ENCODE assay signal across 24 mouse cellular contexts in genomic region chr3:87528021-87528420, GRCm38 (mm10). TPM values are rescaled to one million over a fixed set of nuclear protein-coding genes. Genes with fewer than 3 reads are reported as not detected.
DNase-seq lines count a peak whose midpoint lies in the region; ATAC-seq lines count a peak whose summit lies in the region.
"Had no signal": no experiment of that assay in that cellular context is flagged by ENCODE, and none has a peak within 500 bp of the region (broad histone marks: within the 10 kb centered on the region; RNA-seq: fewer than 3 reads in every experiment).

No protein-coding gene starts in this region.

- no peak overlapping the region for H3K4me3 ChIP-seq in heart, embryonic 16.5 days (ENCODE audit: low read length)
- peak overlapping the region; percentile 46 for H3K4me3 ChIP-seq in megakaryocyte, embryonic 14.5 days (replicated peaks)
- H3K4me3 ChIP-seq in neural tube, embryonic 15.5 days (replicated peaks), result no peak overlapping the region
- H3K4me3 ChIP-seq: gastrocnemius, adult 2 months; intestine, embryonic 15.5 days; limb, embryonic 12.5 days; liver, embryonic 12.5 days; myocyte had no signal

- peaks cover 37% of the 10 kb centered on the region for H3K36me3 ChIP-seq in heart, embryonic 16.5 days (ENCODE audit: control insufficient read depth, insufficient read depth)
- peaks cover 59% of the 10 kb centered on the region for H3K36me3 ChIP-seq in megakaryocyte, embryonic 14.5 days (replicated peaks; ENCODE audit: low read length)
- H3K36me3 ChIP-seq in neural tube, embryonic 15.5 days, result peaks cover 51% of the 10 kb centered on the region

- H3K4me1 ChIP-seq in heart, embryonic 16.5 days (ENCODE audit: control insufficient read depth, insufficient read depth, low read length), result peaks cover 32% of the 10 kb centered on the region
- peaks cover 53% of the 10 kb centered on the region for H3K4me1 ChIP-seq in megakaryocyte, embryonic 14.5 days
- peaks cover 19% of the 10 kb centered on the region for H3K4me1 ChIP-seq in neural tube, embryonic 15.5 days

- no peak for DNase-seq in heart, postnatal 4 days
- peak; percentile 45 for DNase-seq in CD4-positive, CD25-positive, alpha-beta regulatory T cell, adult 2 months (ENCODE audit: low read depth, low spot score)
- DNase-seq in induced T-regulatory cell, adult 2 months (ENCODE audit: low read depth), result peak; percentile 72
- DNase-seq: adrenal gland, postnatal 14 days; cerebellum, adult 8-10 months; cerebellum, postnatal 36 days; embryo, embryonic 11 days; gastrocnemius, adult 2 months; kidney, adult 8-10 months; layer of hippocampus, postnatal 36 days; lung, adult 18-20 months; spleen, adult 18-20 months had no signal

- no peaks in the 10 kb centered on the region for H3K27me3 ChIP-seq in heart, embryonic 16.5 days (ENCODE audit: control insufficient read depth, insufficient read depth, low read length)
- H3K27me3 ChIP-seq in megakaryocyte, embryonic 14.5 days (replicated peaks), result no peaks in the 10 kb centered on the region
- no peaks in the 10 kb centered on the region for H3K27me3 ChIP-seq in neural tube, embryonic 15.5 days (replicated peaks)
- H3K27me3 ChIP-seq: intestine, embryonic 15.5 days; limb, embryonic 12.5 days; liver, embryonic 12.5 days had no signal

- no peak for ATAC-seq in heart, embryonic 16.5 days (replicated peaks; ENCODE audit: extremely low read depth, insufficient read depth, low FRiP score)
- ATAC-seq in megakaryocyte, adult 5-6 weeks (ENCODE audit: poor library complexity, severe bottlenecking), result no peak
- no peak for ATAC-seq in neural tube, embryonic 15.5 days (ENCODE audit: low FRiP score)
- ATAC-seq in cerebellum, adult (ENCODE audit: insufficient number of reproducible peaks, low FRiP score, low TSS enrichment), result no peak
- ATAC-seq: forebrain, embryonic 14.5 days; intestine, embryonic 15.5 days; liver, embryonic 12.5 days; midbrain, embryonic 16.5 days had no signal

- no peaks in the 10 kb centered on the region for H3K9me3 ChIP-seq in heart, embryonic 16.5 days (replicated peaks; ENCODE audit: control insufficient read depth, low read length)
- H3K9me3 ChIP-seq in megakaryocyte, embryonic 14.5 days, result no peaks in the 10 kb centered on the region
- H3K9me3 ChIP-seq in neural tube, embryonic 15.5 days (replicated peaks), result no peaks in the 10 kb centered on the region
- H3K9me3 ChIP-seq: intestine, embryonic 15.5 days; limb, embryonic 12.5 days; liver, embryonic 12.5 days had no signal

- WGBS in heart, embryonic 16.5 days, result 39% methylated on average over 8 of the region's 8 CpGs
- 92% methylated on average over 8 of the region's 8 CpGs for WGBS in neural tube, embryonic 15.5 days

- H3K9ac ChIP-seq in heart, embryonic 16.5 days (ENCODE audit: low read length), result no peak overlapping the region; the same call in 1 of the 2 replicates
- no peak overlapping the region for H3K9ac ChIP-seq in neural tube, embryonic 15.5 days (replicated peaks)
- H3K9ac ChIP-seq: hindbrain, embryonic 14.5 days; intestine, embryonic 15.5 days; limb, embryonic 12.5 days; liver, embryonic 12.5 days had no signal

- H3K4me2 ChIP-seq in heart, embryonic 16.5 days (ENCODE audit: low read depth, low read length), result no peak overlapping the region
- H3K4me2 ChIP-seq in neural tube, embryonic 15.5 days, result no peak overlapping the region
- H3K4me2 ChIP-seq: hindbrain, embryonic 14.5 days; intestine, embryonic 15.5 days; limb, embryonic 12.5 days; liver, embryonic 12.5 days had no signal

- H3K27ac ChIP-seq in heart, embryonic 16.5 days (ENCODE audit: low read length), result peak overlapping the region; percentile 26; the same call in 1 of the 2 replicates
- no peak overlapping the region for H3K27ac ChIP-seq in neural tube, embryonic 15.5 days (replicated peaks)
- H3K27ac ChIP-seq: gastrocnemius, adult 2 months; hindbrain, embryonic 14.5 days; intestine, embryonic 15.5 days; limb, embryonic 12.5 days; liver, embryonic 12.5 days had no signal

RNA-seq across cellular contexts. Expression of gene Etv3, which starts 2.8 kb away (rescaled TPM):
- polyA plus RNA-seq in heart, embryonic 16.5 days (2015; fragmentation: Nextera tagmentation; extraction: Ambion mirVana), result 11.5 and 11.8 TPM in 2 replicates
- 10 to 100 TPM; 16.8 to 17.6 TPM for total RNA-seq in heart, postnatal 4 days (2021)
- 4.5 and 6.6 TPM in 2 replicates for polyA plus RNA-seq in megakaryocyte, embryonic 14.5 days (2012; ENCODE audit: insufficient read depth, low replicate concordance)
- total RNA-seq in megakaryocyte, adult 5-6 weeks (2015), result 12.9 and 13.8 TPM in 2 replicates
- total RNA-seq in megakaryocyte, adult 5-6 weeks (2017), result 14.6 and 16.7 TPM in 2 replicates
- polyA plus RNA-seq in neural tube, embryonic 15.5 days (2015; fragmentation: Nextera tagmentation; extraction: Ambion mirVana), result 9.2 and 10.7 TPM in 2 replicates
